Mouse (Mus musculus) retina, adult 2 months (tissue): ENCODE data around the gene Rasgrp3.

Source experiments
- DNase-seq: peaks from one replicate; pipeline ENCODE4 v3.0.0-alpha.2; 2012; ENCODE audit warnings: low read depth, low spot score

Gene Rasgrp3

DNA sequence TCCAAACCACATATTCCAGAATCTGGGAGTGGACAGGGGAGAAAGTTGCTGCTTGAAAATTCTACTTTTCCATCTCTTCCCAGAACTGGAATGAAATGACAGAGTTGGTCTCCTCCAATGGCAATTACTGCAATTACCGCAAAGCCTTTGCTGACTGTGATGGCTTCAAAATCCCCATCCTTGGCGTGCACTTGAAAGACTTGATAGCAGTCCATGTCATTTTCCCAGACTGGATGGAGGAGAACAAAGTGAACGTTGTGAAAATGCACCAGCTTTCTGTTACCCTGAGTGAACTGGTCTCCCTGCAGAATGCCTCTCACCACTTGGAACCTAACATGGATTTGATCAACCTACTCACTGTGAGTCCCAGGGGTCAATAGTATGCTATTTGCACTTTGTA lies 67.3 kb downstream of the Rasgrp3 start:
- no peak for DNase-seq

DNA sequence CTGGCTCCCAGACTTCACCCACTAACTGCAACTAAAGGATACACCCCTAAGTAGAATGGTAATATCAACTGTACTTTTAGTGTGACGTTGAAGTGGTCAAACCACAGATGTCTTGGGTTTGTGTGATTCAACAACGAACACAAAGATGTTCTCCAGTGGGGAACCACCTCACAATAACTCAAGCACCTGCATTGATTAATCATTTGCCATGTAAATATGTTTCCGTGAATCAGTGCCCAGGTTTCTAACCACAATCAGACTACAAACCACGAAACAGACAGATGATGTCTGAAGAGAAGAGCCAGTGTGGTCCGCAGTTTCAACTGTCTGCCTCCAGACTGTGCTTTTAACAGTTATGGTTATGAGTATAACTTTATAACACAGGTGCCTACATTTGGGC lies 69.4 kb downstream of the Rasgrp3 start:
- DNase-seq, result no peak

DNA sequence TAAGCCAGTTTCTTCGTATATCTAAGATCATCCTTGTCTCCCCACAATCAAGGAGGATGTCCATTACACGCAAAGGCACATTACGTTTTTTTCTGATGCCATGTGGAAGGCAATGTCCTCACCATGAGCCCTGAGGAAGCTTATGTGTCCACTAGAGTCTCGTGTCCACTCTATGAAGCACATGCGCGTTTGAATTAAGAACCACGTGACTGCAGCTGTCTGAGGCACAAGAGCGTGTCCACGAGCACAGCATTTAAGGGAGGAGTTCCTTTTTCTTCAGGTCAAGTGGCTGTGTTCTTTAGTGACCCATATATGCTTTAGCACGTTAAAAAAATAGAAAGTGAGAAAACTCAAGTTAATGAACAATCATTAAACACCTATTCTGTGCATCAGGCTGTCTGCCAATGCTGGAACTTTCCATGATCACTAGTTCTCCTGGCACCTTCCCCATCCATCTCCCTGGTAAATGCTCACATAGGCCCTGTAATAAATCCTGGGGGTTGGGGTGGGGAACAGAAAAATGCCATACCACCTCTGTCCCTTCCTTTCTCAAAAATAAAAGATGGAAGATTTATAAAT lies 70.5 kb downstream of the Rasgrp3 start:
- no peak for DNase-seq

DNA sequence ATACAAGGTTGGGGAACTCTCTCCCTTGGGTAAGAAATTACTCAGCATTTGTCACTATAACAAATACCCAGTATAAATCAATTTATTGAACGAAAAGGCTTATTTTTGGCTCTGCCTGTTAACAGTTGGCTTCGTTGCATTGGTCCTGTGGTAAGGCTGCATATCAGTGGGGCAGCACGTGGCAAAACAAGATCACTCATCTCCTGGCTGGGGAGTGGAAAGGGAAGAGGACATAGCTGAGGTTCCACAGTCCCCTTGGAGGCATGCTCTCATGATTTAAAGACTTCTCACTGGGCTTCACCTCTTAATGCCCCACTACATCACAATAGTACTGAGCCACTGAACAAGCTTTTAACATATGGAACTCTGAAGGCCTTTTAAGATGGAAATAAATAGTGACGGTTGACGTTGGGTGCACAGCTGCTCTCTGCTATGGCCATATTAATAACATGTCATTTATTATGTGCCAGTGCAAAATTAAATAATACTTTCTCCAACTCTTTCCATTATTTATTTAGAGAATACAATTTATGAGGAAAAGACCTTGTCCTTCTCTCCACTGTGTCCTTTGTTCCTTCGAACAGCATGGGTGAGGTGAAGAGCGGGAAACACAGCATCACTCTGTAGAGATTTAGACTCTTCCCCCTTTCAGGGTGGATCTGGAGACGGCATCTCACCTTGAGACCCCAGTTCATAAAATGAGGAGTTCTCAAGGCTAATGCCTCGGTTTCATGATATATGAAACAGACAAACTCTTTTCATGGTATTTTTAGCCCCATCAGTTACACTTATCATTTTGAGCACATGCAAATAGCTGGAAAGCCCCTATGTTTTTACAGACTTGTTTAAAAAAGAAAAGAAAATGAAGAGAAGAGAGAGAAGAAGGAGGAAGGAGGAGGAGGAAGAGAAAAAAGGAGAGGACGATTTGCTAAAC lies 71.3 kb downstream of the Rasgrp3 start:
- no peak for DNase-seq

DNA sequence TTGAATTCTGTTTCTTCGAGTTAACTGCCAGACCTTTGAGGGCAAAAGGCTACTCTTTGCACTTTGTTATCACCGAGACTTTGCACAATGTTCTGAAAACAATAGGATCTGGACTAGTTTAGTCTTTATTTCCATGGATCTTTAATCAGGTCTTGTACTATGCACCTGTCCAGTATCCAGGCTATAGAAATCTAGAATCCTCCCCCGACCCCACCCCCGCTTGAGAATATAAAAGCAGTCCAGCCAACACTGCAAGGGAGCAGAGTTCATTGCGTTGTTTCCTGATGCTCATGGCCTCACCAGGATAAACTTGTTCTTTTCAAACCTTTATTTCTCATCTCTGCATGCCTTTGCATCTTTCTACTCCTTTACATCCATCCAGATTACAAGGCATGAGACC lies 73.6 kb downstream of the Rasgrp3 start:
- DNase-seq, result no peak

- DNase-seq, result no peak
Measured at GRCm38 (mm10) chr17:75516591-75516990, 80.9 kb downstream of the Rasgrp3 start.

DNA sequence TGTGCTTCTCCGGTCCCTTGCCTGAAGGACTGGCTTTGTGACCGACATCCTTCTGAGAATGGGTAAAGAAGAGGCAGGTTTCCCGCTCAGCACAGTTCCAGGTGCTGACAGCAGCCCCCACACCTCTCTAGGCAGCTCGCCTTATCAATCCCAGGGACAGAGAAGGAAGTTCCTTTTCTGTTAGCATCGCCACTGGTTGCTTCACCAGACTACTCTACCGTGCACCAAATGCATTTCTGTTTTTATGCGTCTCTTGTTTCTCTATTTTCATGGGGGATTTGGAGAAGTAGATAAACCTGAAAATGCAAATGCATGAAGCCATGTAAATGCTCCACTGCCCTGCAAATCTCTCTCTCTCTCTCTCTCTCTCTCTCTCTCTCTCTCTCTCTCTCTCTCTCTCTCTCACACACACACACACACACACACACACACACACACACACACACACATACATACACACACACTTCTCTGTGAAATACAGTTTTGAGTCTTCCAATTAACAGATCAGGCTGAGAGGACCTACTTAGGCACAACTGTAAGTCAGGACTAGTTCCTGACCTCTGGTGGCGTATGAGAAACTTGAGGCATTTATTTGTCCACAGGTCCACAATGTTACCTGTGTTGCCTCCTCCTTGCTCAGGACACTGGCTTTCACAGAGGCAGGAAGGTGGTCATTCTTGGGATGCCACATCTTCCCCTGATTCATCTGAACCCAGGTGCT lies 82.6 kb downstream of the Rasgrp3 start:
- no peak for DNase-seq

DNA sequence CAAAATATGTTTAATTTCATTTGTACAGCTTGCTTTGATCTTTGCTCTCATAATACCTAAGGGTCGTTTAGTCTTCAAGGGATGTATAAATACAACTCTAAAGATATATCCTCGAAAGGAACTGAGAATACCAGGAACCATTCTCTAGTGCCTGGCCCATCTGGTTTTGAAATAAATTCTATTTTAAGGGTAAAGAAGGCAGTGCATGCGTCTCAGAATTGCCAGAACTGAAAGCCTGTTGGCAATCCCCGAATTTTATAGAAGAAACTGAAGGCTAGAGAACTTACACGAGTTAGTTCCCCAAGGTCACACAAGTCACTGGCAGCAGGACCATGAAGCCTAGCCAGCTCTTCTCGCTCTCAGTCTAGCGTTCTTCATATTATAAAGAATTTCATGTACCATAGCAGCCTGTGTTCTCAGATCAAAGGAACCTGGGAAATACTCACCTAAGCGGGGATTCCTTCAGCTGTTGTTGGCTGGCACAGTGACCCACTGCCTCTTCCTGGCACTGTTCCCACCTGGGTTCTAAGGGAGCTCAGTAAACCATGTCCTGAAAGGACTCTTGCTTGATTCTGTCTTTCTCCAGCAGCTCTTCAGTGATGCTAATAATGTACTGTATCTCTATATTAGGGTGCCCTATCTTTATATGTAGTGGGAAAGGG lies 83.7 kb downstream of the Rasgrp3 start:
- no peak for DNase-seq

GRCm38 (mm10) chr17:75521236-75521842 lies 85.6 kb downstream of the Rasgrp3 start:
- DNase-seq, result no peak

GRCm38 (mm10) chr17:75522347-75523065 lies 86.8 kb downstream of the Rasgrp3 start:
- DNase-seq, result no peak

- no peak for DNase-seq
Measured at GRCm38 (mm10) chr17:75523812-75524211, 88.1 kb downstream of the Rasgrp3 start.

GRCm38 (mm10) chr17:75526411-75526810 lies 90.7 kb downstream of the Rasgrp3 start:
- DNase-seq, result no peak

GRCm38 (mm10) chr17:75529222-75529935 lies 93.7 kb downstream of the Rasgrp3 start:
- DNase-seq, result no peak

DNA sequence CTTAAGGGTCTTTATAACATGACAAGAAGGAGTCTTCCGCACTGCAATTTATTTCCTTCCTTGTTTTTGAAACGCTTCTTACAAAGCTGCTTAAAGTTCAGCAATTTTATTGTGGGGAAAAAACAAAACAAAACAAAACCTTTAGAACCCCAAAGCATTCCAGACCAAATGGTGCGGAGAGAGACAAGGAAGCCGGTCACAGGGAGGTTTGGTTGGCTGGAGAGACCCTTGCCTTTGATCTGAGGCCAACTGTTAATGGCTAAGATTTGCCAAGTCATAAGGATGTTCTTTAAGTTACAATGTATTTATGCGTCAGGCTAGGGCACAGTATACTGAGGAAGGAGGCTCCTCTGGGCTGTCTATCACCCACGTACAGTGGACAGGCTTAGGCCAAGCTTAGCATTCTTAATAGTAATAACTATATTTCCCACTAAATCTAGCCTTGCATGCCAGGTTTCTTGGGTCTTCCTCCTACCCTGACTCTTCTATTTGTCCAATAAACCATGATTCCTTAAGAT lies 96.8 kb downstream of the Rasgrp3 start:
- DNase-seq, result no peak

DNA sequence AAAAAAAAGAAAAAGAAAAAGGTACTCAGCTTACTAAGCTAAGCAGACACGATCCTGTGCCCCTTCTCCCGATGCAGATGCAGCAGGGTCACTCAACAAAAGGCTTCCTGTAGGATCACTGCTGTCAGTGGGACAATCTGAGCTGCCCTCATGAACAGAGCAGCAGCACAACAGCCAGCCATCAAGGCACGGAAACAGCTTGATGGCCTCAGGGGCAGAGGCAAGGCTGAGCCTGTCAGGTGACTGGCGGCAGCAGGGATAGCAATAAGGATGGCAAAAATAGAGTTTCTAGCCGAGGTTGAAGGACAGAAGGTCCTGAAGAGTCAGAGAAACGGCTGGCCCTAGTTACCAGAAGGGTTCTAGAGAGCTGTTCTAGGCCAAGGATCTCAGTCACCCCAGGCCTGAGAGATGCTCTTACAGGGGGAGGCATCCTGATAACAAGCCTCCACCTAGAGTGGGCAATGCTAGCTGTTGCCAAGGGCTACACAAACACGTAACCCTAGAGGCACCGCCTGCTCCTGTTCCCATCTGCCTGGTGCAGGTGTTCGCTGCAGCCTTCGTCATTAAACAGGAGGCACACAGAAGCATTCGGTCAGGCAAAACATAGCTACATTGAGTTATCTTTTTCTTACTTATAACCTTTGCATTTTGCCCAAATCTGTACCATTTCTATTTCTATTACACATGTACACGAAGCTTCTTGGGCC lies 98.8 kb downstream of the Rasgrp3 start:
- DNase-seq, result no peak

DNA sequence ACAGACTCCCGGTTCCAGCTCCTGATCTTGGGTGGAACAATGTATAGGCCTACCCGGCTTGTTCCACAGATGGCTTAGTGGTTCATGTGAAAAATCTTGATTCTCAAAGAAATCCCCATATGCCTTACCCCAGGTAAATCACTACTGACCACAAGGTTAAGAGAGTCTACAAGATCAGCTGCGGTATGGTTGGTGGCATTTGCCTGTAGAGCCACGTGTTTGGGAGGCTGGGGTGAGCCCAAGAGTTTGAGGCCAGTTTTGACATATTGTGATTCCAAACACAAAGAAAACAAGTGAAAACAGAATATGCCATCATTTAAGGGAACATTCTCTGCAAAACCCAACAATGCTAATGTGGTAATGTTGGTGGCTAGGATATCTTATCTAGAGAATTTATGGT lies 99.9 kb downstream of the Rasgrp3 start:
- DNase-seq, result no peak

GRCm38 (mm10) chr17:75536396-75537049 lies 100.8 kb downstream of the Rasgrp3 start:
- DNase-seq, result no peak

GRCm38 (mm10) chr17:75537050-75537445 lies 101.4 kb downstream of the Rasgrp3 start:
- DNase-seq, result no peak

DNA sequence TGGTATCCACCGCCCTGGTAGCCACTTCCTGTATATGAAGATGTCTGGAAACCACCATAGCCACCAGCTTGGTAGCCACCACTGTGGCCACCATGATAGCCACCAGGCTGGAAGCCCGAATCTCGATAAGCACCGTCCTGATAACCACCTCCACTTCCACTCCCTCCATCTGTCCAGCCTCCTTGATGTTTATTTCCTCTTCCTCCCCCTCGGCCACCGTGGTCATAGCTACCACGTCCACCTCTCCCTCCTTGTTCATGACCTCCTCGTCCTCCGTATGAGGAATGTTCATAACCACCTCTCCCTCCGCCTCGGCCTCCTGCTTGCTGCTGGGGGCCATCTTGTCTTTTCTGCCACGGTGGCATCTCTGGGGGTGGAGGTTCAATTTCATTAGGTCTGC lies 102.7 kb downstream of the Rasgrp3 start:
- DNase-seq, result no peak
